ENCODE assay signal across 8 mouse cellular contexts in genomic region chr17:91093042-91093080, GRCm38 (mm10). TPM values are rescaled to one million over a fixed set of nuclear protein-coding genes. Genes with fewer than 3 reads are reported as not detected.
DNase-seq lines count a peak whose midpoint lies in the region; ATAC-seq and TF ChIP-seq lines count a peak whose summit lies in the region.

Gene Nrxn1, minus strand, starts transcription at chr17:91093071.

- TF ChIP-seq POLR2A in kidney, adult 2 months (IDR thresholded peaks at IDR 0.05; ENCODE audit: low read depth, low read length), result no peak

- H3K9me3 ChIP-seq in kidney, embryonic 15.5 days (replicated peaks), result peaks cover 7% of the 10 kb centered on the region
- peaks cover 4% of the 10 kb centered on the region for H3K9me3 ChIP-seq in embryonic facial prominence, embryonic 12.5 days
- peaks cover 8% of the 10 kb centered on the region for H3K9me3 ChIP-seq in hindbrain, embryonic 16.5 days (ENCODE audit: control insufficient read depth, low read length)
- H3K9me3 ChIP-seq in midbrain, embryonic 14.5 days (ENCODE audit: control insufficient read depth, low read length), result peaks cover 10% of the 10 kb centered on the region

- 0 out of 2 replicates have a peak, but pooled peaks cover 3% of the 10 kb centered on the region for H3K4me1 ChIP-seq in kidney, embryonic 15.5 days
- H3K4me1 ChIP-seq in kidney, adult 2 months (ENCODE audit: control insufficient read depth, insufficient read depth, low read length), result no peaks in the 10 kb centered on the region
- H3K4me1 ChIP-seq in embryonic facial prominence, embryonic 12.5 days, result no peaks in the 10 kb centered on the region
- peaks cover under 1% of the 10 kb centered on the region for H3K4me1 ChIP-seq in hindbrain, embryonic 16.5 days (ENCODE audit: control insufficient read depth, insufficient read depth, low read depth, low read length)
- H3K4me1 ChIP-seq in midbrain, embryonic 14.5 days (ENCODE audit: control insufficient read depth, insufficient read depth, low read length), result 0 out of 2 replicates have a peak, but pooled peaks cover 2% of the 10 kb centered on the region

- 0% methylated on average over 1 of the region's 1 CpGs for WGBS in kidney, embryonic 15.5 days
- WGBS in kidney, adult 2 months, result 0% methylated on average over 1 of the region's 1 CpGs
- WGBS in embryonic facial prominence, embryonic 12.5 days, result 0% methylated on average over 1 of the region's 1 CpGs
- 0% methylated on average over 1 of the region's 1 CpGs for WGBS in hindbrain, embryonic 16.5 days
- 0% methylated on average over 1 of the region's 1 CpGs for WGBS in midbrain, embryonic 14.5 days

- H3K27me3 ChIP-seq in kidney, embryonic 15.5 days, result no peaks in the 10 kb centered on the region
- H3K27me3 ChIP-seq in kidney, adult 2 months (replicated peaks; ENCODE audit: control insufficient read depth, insufficient read depth, low read length), result no peaks in the 10 kb centered on the region
- no peaks in the 10 kb centered on the region for H3K27me3 ChIP-seq in embryonic facial prominence, embryonic 12.5 days
- no peaks in the 10 kb centered on the region for H3K27me3 ChIP-seq in hindbrain, embryonic 16.5 days (replicated peaks; ENCODE audit: control insufficient read depth, insufficient read depth, low read length)
- no peaks in the 10 kb centered on the region for H3K27me3 ChIP-seq in midbrain, embryonic 14.5 days (ENCODE audit: control insufficient read depth, insufficient read depth, low read length)

- H3K27ac ChIP-seq in kidney, embryonic 15.5 days, result no peak within 1 kb of the TSS
- H3K27ac ChIP-seq in kidney, adult 2 months (ENCODE audit: insufficient read depth, low read depth, low read length), result no peak within 1 kb of the TSS
- H3K27ac ChIP-seq in embryonic facial prominence, embryonic 12.5 days, result no peak within 1 kb of the TSS
- peak within 1 kb of the TSS; percentile 96 for H3K27ac ChIP-seq in hindbrain, embryonic 16.5 days (ENCODE audit: low read depth, low read length)
- H3K27ac ChIP-seq in midbrain, embryonic 14.5 days (replicated peaks; ENCODE audit: low read depth, low read length), result peak within 1 kb of the TSS; percentile 88

- ATAC-seq in kidney, embryonic 15.5 days (replicated peaks; ENCODE audit: low FRiP score), result no peak
- no peak for ATAC-seq in embryonic facial prominence, embryonic 12.5 days (ENCODE audit: insufficient number of reproducible peaks, insufficient read depth, low FRiP score, low TSS enrichment)
- ATAC-seq in hindbrain, embryonic 16.5 days, result no peak
- no peak for ATAC-seq in midbrain, embryonic 14.5 days (ENCODE audit: low FRiP score, low TSS enrichment)

- H3K9ac ChIP-seq in kidney, embryonic 15.5 days, result no peak within 1 kb of the TSS
- no peak within 1 kb of the TSS for H3K9ac ChIP-seq in embryonic facial prominence, embryonic 12.5 days
- H3K9ac ChIP-seq in hindbrain, embryonic 16.5 days (ENCODE audit: low read depth, low read length), result peak within 1 kb of the TSS; percentile 81
- peak within 1 kb of the TSS; percentile 53 for H3K9ac ChIP-seq in midbrain, embryonic 14.5 days (replicated peaks; ENCODE audit: low read length)

- H3K36me3 ChIP-seq in kidney, embryonic 15.5 days, result no peaks in the 10 kb centered on the region
- H3K36me3 ChIP-seq in kidney, adult 2 months (ENCODE audit: control insufficient read depth, insufficient read depth, low read length), result no peaks in the 10 kb centered on the region
- H3K36me3 ChIP-seq in embryonic facial prominence, embryonic 12.5 days, result no peaks in the 10 kb centered on the region
- H3K36me3 ChIP-seq in hindbrain, embryonic 16.5 days (ENCODE audit: control insufficient read depth, insufficient read depth, low read length), result peaks cover 13% of the 10 kb centered on the region
- peaks cover 12% of the 10 kb centered on the region for H3K36me3 ChIP-seq in midbrain, embryonic 14.5 days (ENCODE audit: control insufficient read depth, insufficient read depth, low read length)

- DNase-seq in kidney, adult 2 months, result no peak
- DNase-seq in midbrain, embryonic 14.5 days, result no peak
- DNase-seq in thymus, postnatal 10 days (ENCODE audit: low spot score in 2 of 2), result no peak
- no peak for DNase-seq in cerebellum, postnatal 10 days
- DNase-seq in liver, result no peak

- no peak for TF ChIP-seq CTCF in kidney, adult 2 months (conservative IDR thresholded peaks at IDR 0.05; ENCODE audit: insufficient read depth, insufficient read length, low read depth, low read length)

- H3K4me2 ChIP-seq in kidney, embryonic 15.5 days, result peak within 1 kb of the TSS; percentile 51
- peak within 1 kb of the TSS; percentile 41 for H3K4me2 ChIP-seq in embryonic facial prominence, embryonic 12.5 days (replicated peaks)
- peak within 1 kb of the TSS; percentile 69 for H3K4me2 ChIP-seq in hindbrain, embryonic 16.5 days (ENCODE audit: low read length)
- peak within 1 kb of the TSS; percentile 53 for H3K4me2 ChIP-seq in midbrain, embryonic 14.5 days (ENCODE audit: low read length)

- peak within 1 kb of the TSS; percentile 27 for H3K4me3 ChIP-seq in kidney, embryonic 15.5 days (replicated peaks)
- no peak within 1 kb of the TSS for H3K4me3 ChIP-seq in kidney, adult 2 months (ENCODE audit: insufficient read depth, low read depth, low read length)
- H3K4me3 ChIP-seq in embryonic facial prominence, embryonic 12.5 days, result peak within 1 kb of the TSS; percentile 26
- peak within 1 kb of the TSS; percentile 63 for H3K4me3 ChIP-seq in hindbrain, embryonic 16.5 days (ENCODE audit: low read length)
- H3K4me3 ChIP-seq in midbrain, embryonic 14.5 days (replicated peaks; ENCODE audit: low read depth, low read length), result peak within 1 kb of the TSS; percentile 49

RNA-seq across cellular contexts. Expression of gene Nrxn1, which starts in this region (rescaled TPM):
- polyA plus RNA-seq in kidney, embryonic 15.5 days (2015; fragmentation: Nextera tagmentation; extraction: Ambion mirVana), result 4.1 and 5.4 TPM in 2 replicates
- 0.56 and 0.65 TPM in 2 replicates for polyA plus RNA-seq in kidney, adult 2 months (2012; rRNA removed)
- polyA plus RNA-seq in embryonic facial prominence, embryonic 12.5 days (2016; fragmentation: Nextera tagmentation; extraction: Ambion mirVana), result 11.1 and 11.6 TPM in 2 replicates
- 229 and 250 TPM in 2 replicates for polyA plus RNA-seq in hindbrain, embryonic 16.5 days (2015; fragmentation: Nextera tagmentation; extraction: Ambion mirVana)
- polyA plus RNA-seq in midbrain, embryonic 14.5 days (2014; fragmentation: Nextera tagmentation; extraction: Ambion mirVana), result 171 and 172 TPM in 2 replicates

Comparison
In these comparisons a context has a peak if more than half of its experiments do, and no peak if none do; other contexts are left out.
1. RNA of gene Nrxn1 (polyA plus RNA-seq): 229 to 250 TPM in hindbrain, embryonic 16.5 days and 171 to 172 TPM in midbrain, embryonic 14.5 days; 11.1 to 11.6 TPM in embryonic facial prominence, embryonic 12.5 days, 4.1 to 5.4 TPM in kidney, embryonic 15.5 days and 0.56 to 0.65 TPM in kidney, adult 2 months; every median in the first group is over 10 times any median in the second.
2. H3K27ac ChIP-seq: peak in hindbrain, embryonic 16.5 days (single experiment) and midbrain, embryonic 14.5 days (single experiment); none in kidney, embryonic 15.5 days (single experiment), kidney, adult 2 months (single experiment) and embryonic facial prominence, embryonic 12.5 days (single experiment).
3. H3K9ac ChIP-seq: peak in hindbrain, embryonic 16.5 days (single experiment) and midbrain, embryonic 14.5 days (single experiment); none in kidney, embryonic 15.5 days (single experiment) and embryonic facial prominence, embryonic 12.5 days (single experiment).
4. Peak in every context shown above with its lines, with median percentiles within 50 percentile points of each other: H3K4me2 ChIP-seq.